Mouse (Mus musculus) forebrain, embryonic 12.5 days (tissue): ENCODE results near the gene Nelfe. TPM values are rescaled to one million over a fixed set of nuclear protein-coding genes. Genes with fewer than 3 reads are reported as not detected.
"Not testable (repeated sequence)": the region's sequence is repeated elsewhere in the genome, so short reads cannot be mapped to it uniquely, and the experiment has no call there.

ENCODE experiments used
- ATAC-seq: fragments of 200-750 bp; cut with Nextera tagmentation; 2 replicates; pipeline ENCODE4 v1.8.0; 2017; ENCODE audit warnings: moderate TSS enrichment; ENCODE audit not compliant: low FRiP score
- H3K27ac ChIP-seq: fragments of 300-500 bp; sonication (generic); 2 replicates; pipeline ENCODE4 v1.5.1; 2016; ENCODE audit warnings: mild to moderate bottlenecking
- H3K27me3 ChIP-seq: fragments of 300-500 bp; sonication (generic); 2 replicates; pipeline ENCODE4 v1.6.1; 2016; ENCODE audit warnings: mild to moderate bottlenecking
- H3K36me3 ChIP-seq: fragments of 300-500 bp; sonication (generic); replicated peaks from 2 replicates; pipeline ENCODE4 v1.6.1; 2016; ENCODE audit warnings: mild to moderate bottlenecking
- H3K4me1 ChIP-seq: fragments of 300-500 bp; sonication (generic); 2 replicates; pipeline ENCODE4 v1.6.1; 2016
- H3K4me2 ChIP-seq: fragments of 300-500 bp; sonication (generic); 2 replicates; pipeline ENCODE4 v1.6.1; 2016; ENCODE audit warnings: mild to moderate bottlenecking, moderate library complexity
- H3K4me3 ChIP-seq: fragments of 300-500 bp; sonication (generic); replicated peaks from 2 replicates; pipeline ENCODE4 v1.5.1; 2016; ENCODE audit warnings: mild to moderate bottlenecking
- H3K9ac ChIP-seq: fragments of 300-500 bp; sonication (generic); 2 replicates; pipeline ENCODE4 v1.6.1; 2016; ENCODE audit warnings: mild to moderate bottlenecking
- H3K9me3 ChIP-seq: fragments of 300-500 bp; sonication (generic); 2 replicates; pipeline ENCODE4 v1.6.1; 2016
- WGBS: fragments of 180-500 bp; shearing (Covaris S2); methylation state at CpG from one replicate; pipeline ENCODE4 v1.1.7; 2016; 5-methylcytosine and 5-hydroxymethylcytosine counted together
- polyA plus RNA-seq: library from polyadenylated mRNA; unstranded; fragments of >200 nt; fragmentation: Nextera tagmentation; extraction: Ambion mirVana; gene quantifications from 2 replicates; pipeline ENCODE4 v1.2.1, GENCODE M21; 2016

Nelfe gene
- polyA plus RNA-seq, 1 experiment from 2014 or later = 133 TPM

- Histone ChIP-seq H3K27me3 (no peaks in the 10 kb centered on the region), H3K4me3 (no peak overlapping the region), H3K4me2 (no peak overlapping the region), H3K27ac (no peak overlapping the region), H3K9me3 (no peaks in the 10 kb centered on the region), H3K9ac (no peak overlapping the region), H3K36me3 (no peaks in the 10 kb centered on the region), H3K4me1 (no peaks in the 10 kb centered on the region)
- ATAC-seq = no peak
- 78% methylated on average over 7 of the region's 7 CpGs for WGBS
These were observed 35.3 kb upstream of the Nelfe start for GRCm38 (mm10) chr17:34814818-34815370.

DNA sequence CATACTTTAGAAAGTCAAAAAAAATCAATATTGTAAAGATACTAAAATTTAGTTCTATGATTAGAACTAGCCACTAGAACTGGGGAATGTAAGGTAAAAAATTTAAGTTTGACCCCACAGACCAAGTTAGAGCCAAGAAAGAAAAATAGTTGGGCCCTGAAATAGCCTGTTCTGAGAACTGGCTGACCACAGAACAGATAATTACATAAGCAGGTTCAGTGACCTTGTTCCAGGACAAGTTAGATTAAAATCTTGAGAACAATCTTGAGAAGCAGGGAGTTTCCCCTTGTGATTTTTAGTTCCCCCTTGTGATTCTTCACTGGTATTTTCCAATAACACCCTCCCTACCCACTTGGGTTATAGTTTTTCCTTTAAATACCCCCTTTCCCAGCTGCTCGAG lies 19.4 kb upstream of the Nelfe start:
- not testable (repeated sequence) for H3K27me3 ChIP-seq, H3K4me3 ChIP-seq, H3K4me2 ChIP-seq, ATAC-seq, H3K4me1 ChIP-seq, H3K9me3 ChIP-seq, H3K27ac ChIP-seq, H3K9ac ChIP-seq
- peaks cover 65% of the 10 kb centered on the region for H3K36me3 ChIP-seq
- 86% methylated on average over 1 of the region's 1 CpGs for WGBS

GRCm38 (mm10) chr17:34836155-34836855 lies 13.9 kb upstream of the Nelfe start:
- no peaks in the 10 kb centered on the region for H3K9me3 ChIP-seq

DNA sequence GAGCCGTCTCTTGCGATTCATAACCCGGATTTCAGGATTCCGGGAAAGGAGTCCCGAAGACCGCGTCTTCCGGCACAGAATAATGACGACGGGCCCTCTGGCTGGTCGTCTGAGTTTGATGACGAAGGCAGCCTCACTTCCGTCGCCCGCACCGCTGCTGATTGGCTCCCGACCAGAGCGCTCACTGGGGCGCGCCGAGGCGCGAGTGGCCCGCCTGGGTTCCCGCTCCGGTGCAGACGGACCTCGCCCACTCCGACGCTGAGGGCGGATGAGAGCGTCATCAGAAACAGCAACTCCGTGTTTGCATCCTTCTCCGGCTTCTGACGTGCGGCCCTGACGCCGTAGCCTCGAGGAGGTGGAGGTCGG lies 13.4 kb upstream of the Nelfe start, which contains the start of the genes Stk19 and Dxo:
Gene Stk19, minus strand, starts transcription at position 90 of the 366 bp plus-strand sequence.
Gene Dxo, plus strand, starts transcription at position 164 of the 366 bp plus-strand sequence.
- peaks cover 28% of the 10 kb centered on the region for H3K4me1 ChIP-seq
- H3K27me3 ChIP-seq = no peaks in the 10 kb centered on the region
- H3K27ac ChIP-seq = peak within 1 kb of the TSS; percentile 86
- peak within 1 kb of the TSS; percentile 100 for H3K4me2 ChIP-seq
- H3K9me3 ChIP-seq = no peaks in the 10 kb centered on the region
- H3K9ac ChIP-seq = peak within 1 kb of the TSS; percentile 78
- ATAC-seq = peak; percentile 92
- peak within 1 kb of the TSS; percentile 78 for H3K4me3 ChIP-seq
- H3K36me3 ChIP-seq = peaks cover 51% of the 10 kb centered on the region
- WGBS = under 1% methylated on average over 40 of the region's 40 CpGs

More at GRCm38 (mm10) chr17:34836155-34836855, 13.9 kb upstream of the Nelfe start:
- Histone ChIP-seq H3K4me1 (peaks cover 28% of the 10 kb centered on the region), H3K27me3 (no peaks in the 10 kb centered on the region), H3K4me2 (peak overlapping the region; percentile 100), H3K27ac (peak overlapping the region; percentile 86), H3K9ac (peak overlapping the region; percentile 78), H3K4me3 (peak overlapping the region; percentile 78), H3K36me3 (peaks cover 49% of the 10 kb centered on the region)
- WGBS = 4% methylated on average over 48 of the region's 48 CpGs
- peak; percentile 86 for ATAC-seq

DNA sequence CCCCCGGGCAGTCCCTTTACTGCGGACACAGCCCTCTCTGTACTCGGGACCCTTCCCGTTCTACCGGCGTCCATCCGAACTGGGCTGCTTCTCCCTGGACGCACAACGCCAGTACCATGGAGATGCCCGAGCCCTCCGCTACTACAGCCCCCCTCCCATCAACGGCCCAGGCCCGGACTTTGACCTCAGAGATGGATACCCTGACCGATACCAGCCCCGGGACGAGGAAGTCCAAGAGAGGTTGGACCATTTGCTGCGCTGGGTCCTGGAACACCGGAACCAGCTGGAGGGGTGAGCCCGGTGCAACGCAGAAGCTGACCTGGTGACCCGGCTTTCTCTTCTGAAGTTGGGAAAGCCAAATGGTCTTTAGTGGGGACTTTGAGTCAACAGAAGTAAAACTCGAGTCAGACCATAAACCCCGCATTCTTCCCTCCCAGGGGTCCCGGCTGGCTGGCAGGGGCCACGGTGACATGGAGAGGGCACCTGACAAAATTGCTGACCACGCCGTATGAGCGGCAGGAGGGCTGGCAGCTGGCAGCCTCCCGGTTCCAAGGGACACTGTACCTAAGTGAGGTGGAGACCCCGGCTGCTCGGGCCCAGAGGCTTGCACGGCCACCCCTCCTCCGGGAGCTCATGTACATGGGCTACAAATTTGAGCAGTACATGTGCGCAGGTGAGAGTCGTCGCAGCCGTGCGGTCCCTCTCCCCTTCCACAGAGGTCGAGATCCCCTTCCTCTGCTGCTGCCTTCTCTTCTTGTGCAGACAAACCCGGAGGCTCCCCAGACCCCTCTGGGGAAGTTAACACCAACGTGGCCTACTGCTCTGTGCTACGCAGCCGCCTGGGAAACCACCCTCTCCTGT lies 12.5 kb upstream of the Nelfe start:
- no peaks in the 10 kb centered on the region for H3K9me3 ChIP-seq
- peak overlapping the region; percentile 78 for H3K9ac ChIP-seq
- peak overlapping the region; percentile 86 for H3K27ac ChIP-seq
- H3K4me2 ChIP-seq = peak overlapping the region; percentile 100
- H3K27me3 ChIP-seq = no peaks in the 10 kb centered on the region
- H3K36me3 ChIP-seq = peaks cover 51% of the 10 kb centered on the region
- peak overlapping the region; percentile 78 for H3K4me3 ChIP-seq
- 42% methylated on average over 42 of the region's 43 CpGs for WGBS
- H3K4me1 ChIP-seq = peaks cover 28% of the 10 kb centered on the region
- ATAC-seq = peak; percentile 7; the same call in 1 of the 2 replicates

DNA sequence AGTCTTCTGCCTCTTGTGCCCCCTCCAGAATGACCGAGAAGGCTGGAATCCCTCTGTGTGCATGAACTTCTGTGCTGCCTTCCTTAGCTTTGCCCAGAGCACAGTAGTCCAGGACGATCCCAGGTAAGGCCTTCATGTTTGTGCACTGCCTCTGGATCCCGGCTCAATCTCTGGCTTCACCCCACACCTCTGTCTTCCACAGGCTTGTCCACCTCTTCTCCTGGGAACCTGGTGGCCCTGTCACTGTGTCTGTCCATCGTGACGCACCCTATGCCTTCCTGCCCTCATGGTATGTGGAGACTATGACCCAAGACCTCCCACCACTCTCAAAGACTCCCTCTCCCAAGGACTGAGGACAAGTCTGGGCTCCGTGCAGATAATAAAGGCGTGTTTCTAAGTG lies 11.4 kb upstream of the Nelfe start:
- peaks cover 56% of the 10 kb centered on the region for H3K36me3 ChIP-seq
- peaks cover 28% of the 10 kb centered on the region for H3K4me1 ChIP-seq
- WGBS = 92% methylated on average over 7 of the region's 7 CpGs
- H3K9ac ChIP-seq = no peak overlapping the region
- no peak for ATAC-seq
- no peak overlapping the region; the same call in 1 of the 2 replicates for H3K4me3 ChIP-seq
- H3K4me2 ChIP-seq = no peak overlapping the region
- H3K9me3 ChIP-seq = no peaks in the 10 kb centered on the region
- H3K27ac ChIP-seq = no peak overlapping the region
- H3K27me3 ChIP-seq = no peaks in the 10 kb centered on the region

- peaks cover 21% of the 10 kb centered on the region for H3K4me1 ChIP-seq
- ATAC-seq = no peak
These were observed 9.4 kb upstream of the Nelfe start for GRCm38 (mm10) chr17:34840736-34841307.

GRCm38 (mm10) chr17:34844884-34845283 lies 5.3 kb upstream of the Nelfe start:
- H3K9me3 ChIP-seq = no peaks in the 10 kb centered on the region
- H3K4me1 ChIP-seq = peaks cover 8% of the 10 kb centered on the region
- H3K4me2 ChIP-seq = no peak overlapping the region
- H3K27me3 ChIP-seq = no peaks in the 10 kb centered on the region
- no peak for ATAC-seq
- H3K9ac ChIP-seq = no peak overlapping the region
- WGBS = 94% methylated on average over 13 of the region's 13 CpGs
- H3K27ac ChIP-seq = no peak overlapping the region
- H3K4me3 ChIP-seq = no peak overlapping the region
- H3K36me3 ChIP-seq = peaks cover 84% of the 10 kb centered on the region

More at GRCm38 (mm10) chr17:34840736-34841307, 9.4 kb upstream of the Nelfe start:
- Histone ChIP-seq H3K4me3 (no peak overlapping the region), H3K9ac (no peak overlapping the region), H3K36me3 (peaks cover 76% of the 10 kb centered on the region), H3K27me3 (no peaks in the 10 kb centered on the region), H3K9me3 (no peaks in the 10 kb centered on the region), H3K27ac (no peak overlapping the region), H3K4me2 (no peak overlapping the region)
- 91% methylated on average over 6 of the region's 6 CpGs for WGBS

- H3K4me1 ChIP-seq = peaks cover 22% of the 10 kb centered on the region
- H3K4me2 ChIP-seq = no peak overlapping the region
- no peaks in the 10 kb centered on the region for H3K27me3 ChIP-seq
- 87% methylated on average over 6 of the region's 6 CpGs for WGBS
- no peak overlapping the region for H3K9ac ChIP-seq
- ATAC-seq = no peak
- H3K27ac ChIP-seq = no peak overlapping the region
- H3K9me3 ChIP-seq = no peaks in the 10 kb centered on the region
- H3K4me3 ChIP-seq = no peak overlapping the region
- H3K36me3 ChIP-seq = peaks cover 62% of the 10 kb centered on the region
These were observed 3.0 kb upstream of the Nelfe start for GRCm38 (mm10) chr17:34847192-34847591.

DNA sequence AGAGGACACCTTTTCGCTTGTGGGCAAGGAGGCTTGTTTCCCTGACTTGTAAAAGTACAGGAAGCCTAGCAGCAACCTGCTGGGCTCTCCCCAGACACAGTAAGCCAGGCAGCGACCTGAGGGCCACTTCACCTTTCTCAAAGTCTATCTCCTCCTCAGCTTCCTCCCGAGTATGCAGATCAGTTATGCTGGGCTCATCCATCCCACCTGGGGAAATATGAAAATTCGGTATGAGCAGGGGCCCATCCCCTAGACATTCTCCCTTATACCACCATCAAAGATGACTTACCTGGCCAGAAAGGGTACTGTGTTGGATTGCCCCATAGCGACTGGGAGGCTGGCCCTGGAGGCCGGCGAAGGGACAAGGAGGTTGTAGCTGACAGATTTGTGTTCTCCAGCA lies 2.6 kb upstream of the Nelfe start:
- H3K9ac ChIP-seq = no peak overlapping the region
- H3K27ac ChIP-seq = no peak overlapping the region
- no peaks in the 10 kb centered on the region for H3K9me3 ChIP-seq
- no peaks in the 10 kb centered on the region for H3K27me3 ChIP-seq
- no peak overlapping the region for H3K4me3 ChIP-seq
- H3K36me3 ChIP-seq = peaks cover 62% of the 10 kb centered on the region
- no peak for ATAC-seq
- H3K4me2 ChIP-seq = no peak overlapping the region
- WGBS = 92% methylated on average over 7 of the region's 7 CpGs
- peaks cover 22% of the 10 kb centered on the region for H3K4me1 ChIP-seq

- H3K9me3 ChIP-seq = no peaks in the 10 kb centered on the region
- under 1% methylated on average over 25 of the region's 25 CpGs for WGBS
- H3K27me3 ChIP-seq = no peaks in the 10 kb centered on the region
- H3K4me3 ChIP-seq = peak overlapping the region; percentile 75
- H3K36me3 ChIP-seq = peaks cover 60% of the 10 kb centered on the region
- ATAC-seq = no peak; the same call in none of the 2 replicates
- peaks cover 22% of the 10 kb centered on the region for H3K4me1 ChIP-seq
- peak overlapping the region; percentile 90 for H3K4me2 ChIP-seq
- peak overlapping the region; percentile 44; the same call in 1 of the 2 replicates for H3K27ac ChIP-seq
- peak overlapping the region; percentile 88 for H3K9ac ChIP-seq
These were observed 430 bp downstream of the Nelfe start for GRCm38 (mm10) chr17:34850517-34851125.
